Mouse (Mus musculus) heart, embryonic 12.5 days (tissue): ENCODE data around the gene Maml3. TPM values are rescaled to one million over a fixed set of nuclear protein-coding genes. Genes with fewer than 3 reads are reported as not detected.

Experiments
- ATAC-seq: fragments of 200-750 bp; cut with Nextera tagmentation; 2 replicates; pipeline ENCODE4 v1.8.0; 2017; ENCODE audit warnings: moderate TSS enrichment, moderate library complexity; ENCODE audit not compliant: insufficient number of reproducible peaks, low FRiP score
- H3K27ac ChIP-seq: fragments of 300-500 bp; sonication (generic); 2 replicates; pipeline ENCODE4 v1.5.1; 2016; ENCODE audit warnings: mild to moderate bottlenecking, moderate library complexity; ENCODE audit not compliant: poor library complexity, severe bottlenecking
- H3K27me3 ChIP-seq: fragments of 300-500 bp; sonication (generic); replicated peaks from 2 replicates; pipeline ENCODE4 v1.6.1; 2016; ENCODE audit warnings: mild to moderate bottlenecking, moderate library complexity
- H3K36me3 ChIP-seq: fragments of 300-500 bp; sonication (generic); 2 replicates; pipeline ENCODE4 v1.6.1; 2016; ENCODE audit warnings: mild to moderate bottlenecking, moderate library complexity
- H3K4me1 ChIP-seq: fragments of 300-500 bp; sonication (generic); replicated peaks from 2 replicates; pipeline ENCODE4 v1.6.1; 2016; ENCODE audit warnings: mild to moderate bottlenecking
- H3K4me2 ChIP-seq: fragments of 300-500 bp; sonication (generic); 2 replicates; pipeline ENCODE4 v1.6.1; 2016; ENCODE audit warnings: mild to moderate bottlenecking, moderate library complexity
- H3K4me3 ChIP-seq: fragments of 300-500 bp; sonication (generic); 2 replicates; pipeline ENCODE4 v1.5.1; 2016; ENCODE audit warnings: mild to moderate bottlenecking
- H3K9ac ChIP-seq: fragments of 300-500 bp; sonication (generic); 2 replicates; pipeline ENCODE4 v1.6.1; 2016; ENCODE audit warnings: mild to moderate bottlenecking, moderate library complexity
- H3K9me3 ChIP-seq: fragments of 300-500 bp; sonication (generic); replicated peaks from 2 replicates; pipeline ENCODE4 v1.6.1; 2016; ENCODE audit warnings: mild to moderate bottlenecking, moderate library complexity
- WGBS: fragments of 180-500 bp; shearing (Covaris S2); methylation state at CpG from one replicate; pipeline ENCODE4 v1.1.7; 2016; 5-methylcytosine and 5-hydroxymethylcytosine counted together
- polyA plus RNA-seq: library from polyadenylated mRNA; unstranded; fragments of >200 nt; fragmentation: Nextera tagmentation; extraction: Ambion mirVana; gene quantifications from 2 replicates; pipeline ENCODE4 v1.2.1, GENCODE M21; 2016

Maml3 gene
- polyA plus RNA-seq, 1 experiment from 2014 or later, result 2.6 TPM

DNA sequence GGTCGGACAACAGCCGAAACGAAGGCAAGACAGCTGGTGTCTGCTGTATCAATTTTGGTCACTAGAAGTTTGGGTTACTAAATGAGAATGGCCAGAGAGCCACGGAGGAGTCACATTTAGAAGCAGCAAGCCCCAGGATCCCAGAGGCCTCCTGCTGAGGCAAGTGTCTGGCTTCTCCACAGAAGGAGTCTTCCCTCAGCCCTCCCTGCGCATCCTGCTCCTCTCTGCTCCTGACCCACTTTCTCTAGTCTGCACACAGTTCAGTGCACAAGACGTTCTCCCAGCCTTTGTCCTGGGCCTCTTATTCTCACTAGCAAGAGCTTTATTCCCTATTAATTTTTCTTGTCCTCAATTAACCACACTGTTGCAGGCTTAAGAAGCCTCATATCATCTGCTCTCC lies 135.4 kb downstream of the Maml3 start:
- no peaks in the 10 kb centered on the region for H3K36me3 ChIP-seq
- no peak overlapping the region for H3K27ac ChIP-seq
- H3K9ac ChIP-seq, result no peak overlapping the region
- H3K27me3 ChIP-seq, result no peaks in the 10 kb centered on the region
- WGBS, result 75% methylated on average over 6 of the region's 6 CpGs
- no peak overlapping the region for H3K4me2 ChIP-seq
- no peak for ATAC-seq
- H3K4me3 ChIP-seq, result no peak overlapping the region
- H3K4me1 ChIP-seq, result peaks cover 22% of the 10 kb centered on the region
- no peaks in the 10 kb centered on the region for H3K9me3 ChIP-seq

DNA sequence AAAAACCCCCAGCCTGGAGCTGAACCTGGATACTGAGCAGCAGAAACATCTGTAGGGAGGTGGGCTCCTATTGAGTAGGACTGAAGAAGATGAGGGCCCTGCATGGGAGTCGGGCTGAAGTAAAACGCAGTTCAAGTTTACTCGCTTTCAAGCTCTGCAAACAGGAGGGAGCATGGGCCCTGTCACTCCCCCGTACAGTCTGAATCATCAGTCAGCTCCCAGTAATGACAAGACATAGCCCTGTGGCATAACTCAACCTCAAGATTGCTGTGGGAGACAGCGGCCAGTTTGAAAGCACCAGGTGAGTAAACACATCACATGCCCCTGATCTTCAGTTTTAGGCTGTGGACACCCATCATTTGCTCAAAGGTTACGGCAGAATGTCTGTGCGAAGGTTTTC lies 139.0 kb downstream of the Maml3 start:
- no peak for ATAC-seq
- Histone ChIP-seq H3K9ac (no peak overlapping the region), H3K27me3 (no peaks in the 10 kb centered on the region), H3K27ac (no peak overlapping the region), H3K36me3 (no peaks in the 10 kb centered on the region), H3K4me2 (no peak overlapping the region), H3K4me1 (peaks cover 34% of the 10 kb centered on the region), H3K4me3 (no peak overlapping the region), H3K9me3 (no peaks in the 10 kb centered on the region)
- 57% methylated on average over 7 of the region's 7 CpGs for WGBS

DNA sequence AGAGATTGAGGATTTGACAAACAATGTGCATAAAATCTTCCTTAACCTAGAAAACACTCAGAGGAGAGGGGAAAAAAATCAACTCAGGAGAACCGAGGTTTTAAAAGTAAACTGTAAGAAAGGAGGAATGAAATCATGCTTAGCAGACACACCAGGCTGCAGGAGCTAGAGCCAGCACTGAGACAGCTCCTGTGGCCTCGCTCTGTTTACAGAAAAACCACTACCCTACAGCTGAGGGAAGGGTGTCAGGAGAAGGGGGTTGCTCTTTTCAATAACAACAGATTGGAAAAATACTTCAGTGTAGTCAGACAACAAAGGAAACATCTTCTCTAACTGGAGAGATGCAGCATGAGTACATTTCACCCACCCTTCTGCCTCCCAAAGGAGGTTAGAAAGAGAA lies 139.4 kb downstream of the Maml3 start:
- Histone ChIP-seq H3K4me2 (no peak overlapping the region), H3K4me3 (no peak overlapping the region), H3K4me1 (peaks cover 34% of the 10 kb centered on the region), H3K27me3 (no peaks in the 10 kb centered on the region), H3K27ac (no peak overlapping the region), H3K9ac (no peak overlapping the region), H3K36me3 (no peaks in the 10 kb centered on the region), H3K9me3 (no peaks in the 10 kb centered on the region)
- no peak for ATAC-seq
- WGBS, result 31% methylated on average over 2 of the region's 2 CpGs

DNA sequence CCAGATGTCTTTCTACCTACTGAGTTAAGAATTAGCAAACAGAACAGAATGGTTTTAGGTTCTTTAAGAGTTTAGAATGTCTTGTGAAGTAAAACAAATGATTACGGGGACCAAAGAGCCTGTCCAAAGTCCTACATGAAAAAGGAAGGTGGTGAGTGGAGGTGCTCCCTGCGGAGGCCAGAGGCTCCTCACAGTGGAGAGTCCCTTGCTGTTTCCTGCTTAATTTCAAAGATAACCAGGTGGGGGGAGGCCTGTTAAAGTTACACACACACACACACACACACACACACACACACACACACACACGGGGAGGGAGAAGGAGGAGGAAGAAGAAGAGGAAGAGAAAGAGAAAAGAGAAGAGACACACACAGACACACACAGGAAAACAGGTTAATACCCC lies 139.9 kb downstream of the Maml3 start:
- H3K4me3 ChIP-seq, result no peak overlapping the region
- no peaks in the 10 kb centered on the region for H3K36me3 ChIP-seq
- H3K4me1 ChIP-seq, result peaks cover 34% of the 10 kb centered on the region
- 17% methylated on average over 3 of the region's 3 CpGs for WGBS
- no peaks in the 10 kb centered on the region for H3K27me3 ChIP-seq
- H3K4me2 ChIP-seq, result no peak overlapping the region
- H3K9ac ChIP-seq, result no peak overlapping the region
- H3K9me3 ChIP-seq, result no peaks in the 10 kb centered on the region
- peak overlapping the region; percentile 48; the same call in 1 of the 2 replicates for H3K27ac ChIP-seq
- no peak for ATAC-seq

DNA sequence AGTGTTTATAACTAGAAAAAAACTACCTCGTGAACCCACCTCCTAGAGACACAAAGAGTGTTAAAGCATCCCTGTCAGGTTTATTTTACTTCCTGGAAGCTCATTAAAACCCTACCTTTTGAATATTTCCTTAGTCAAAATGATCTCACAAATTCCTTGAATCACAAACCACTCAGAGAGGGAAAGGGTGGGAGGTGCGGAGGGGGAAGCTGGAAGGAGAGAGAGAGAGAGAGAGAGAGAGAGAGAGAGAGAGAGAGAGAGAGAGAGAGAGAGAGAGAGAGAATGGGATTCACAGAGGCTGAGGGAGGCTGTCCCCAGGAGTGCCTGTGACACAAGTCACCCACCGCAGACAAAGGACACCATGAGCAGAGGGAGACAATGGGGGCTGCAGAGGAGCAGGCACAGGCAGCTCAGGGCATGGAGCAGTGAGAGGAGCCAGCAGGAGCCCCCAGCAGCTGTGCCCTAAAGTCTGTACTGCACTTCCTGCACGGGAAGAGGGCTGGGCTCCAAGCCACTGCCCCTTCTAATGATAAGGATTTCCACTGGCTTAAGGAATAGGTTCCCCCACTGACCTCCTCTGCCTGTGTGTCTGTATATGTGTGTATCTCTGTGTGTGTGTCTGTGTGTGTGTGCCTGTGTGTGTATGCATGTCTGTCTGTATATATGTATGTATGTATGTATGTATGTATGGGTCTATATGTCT lies 140.8 kb downstream of the Maml3 start:
- Histone ChIP-seq H3K27me3 (no peaks in the 10 kb centered on the region), H3K9ac (0 out of 2 replicates have a peak overlapping the region, but pooled peaks have one; percentile 15), H3K36me3 (no peaks in the 10 kb centered on the region), H3K9me3 (no peaks in the 10 kb centered on the region), H3K4me2 (peak overlapping the region; percentile 31; the same call in 1 of the 2 replicates), H3K4me1 (peaks cover 34% of the 10 kb centered on the region), H3K27ac (peak overlapping the region; percentile 20; the same call in 1 of the 2 replicates), H3K4me3 (no peak overlapping the region)
- peak; percentile 80 for ATAC-seq
- 20% methylated on average over 4 of the region's 4 CpGs for WGBS

DNA sequence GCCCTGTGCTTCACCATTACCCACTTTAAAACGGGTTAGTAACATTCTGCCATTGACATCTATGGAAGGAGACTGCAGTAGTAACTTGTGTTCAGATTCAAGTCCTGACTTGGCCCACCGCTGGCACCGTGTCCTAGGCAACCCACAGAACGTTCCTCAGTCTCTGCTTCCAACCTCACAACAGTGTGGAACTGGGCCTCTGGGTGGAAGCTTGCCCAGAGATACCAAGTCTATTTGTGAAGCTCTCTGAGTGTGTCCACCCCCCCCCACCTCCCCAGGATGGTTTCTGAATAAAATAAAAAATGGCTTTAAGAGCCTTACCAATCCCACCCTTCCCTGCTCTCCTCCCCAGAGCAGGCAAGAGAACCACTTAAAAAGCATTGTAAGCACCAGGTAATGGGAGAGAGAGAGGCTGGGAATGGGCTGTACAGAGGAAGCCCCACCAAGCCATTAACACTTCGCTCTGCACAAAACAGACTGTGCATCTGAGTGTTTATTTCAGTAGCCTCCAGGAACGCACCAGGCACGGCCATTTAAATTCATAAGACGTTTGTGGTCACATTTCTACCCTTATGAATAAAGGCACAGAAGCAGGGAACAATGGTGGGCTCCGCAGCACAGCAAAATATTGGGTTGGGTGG lies 141.6 kb downstream of the Maml3 start:
- Histone ChIP-seq H3K27ac (no peak overlapping the region), H3K4me1 (peaks cover 34% of the 10 kb centered on the region), H3K4me2 (no peak overlapping the region), H3K4me3 (no peak overlapping the region), H3K27me3 (no peaks in the 10 kb centered on the region), H3K36me3 (no peaks in the 10 kb centered on the region), H3K9me3 (no peaks in the 10 kb centered on the region), H3K9ac (no peak overlapping the region)
- no peak for ATAC-seq
- WGBS, result 78% methylated on average over 9 of the region's 9 CpGs

DNA sequence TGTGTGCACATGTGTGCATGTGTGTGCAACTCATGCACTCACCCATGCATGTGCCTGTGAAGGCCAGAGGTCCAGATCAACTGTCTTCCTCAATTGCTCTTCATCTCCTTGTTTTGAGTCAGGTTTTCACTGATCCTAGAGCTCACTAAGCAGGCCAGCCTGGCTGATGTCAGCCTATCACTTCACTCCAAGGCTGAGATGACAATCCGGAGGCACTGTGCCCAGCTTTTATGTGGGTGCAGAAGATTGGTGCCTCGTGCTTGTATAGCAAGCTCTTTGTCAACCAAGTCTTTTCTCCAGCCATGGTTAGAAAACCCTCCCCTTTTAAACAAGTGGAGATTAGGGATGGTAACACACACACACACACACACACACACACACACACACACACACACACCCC lies 146.1 kb downstream of the Maml3 start:
- H3K9ac ChIP-seq, result no peak overlapping the region
- 70% methylated on average over 2 of the region's 2 CpGs for WGBS
- ATAC-seq, result no peak
- H3K4me2 ChIP-seq, result no peak overlapping the region
- H3K36me3 ChIP-seq, result no peaks in the 10 kb centered on the region
- H3K4me3 ChIP-seq, result no peak overlapping the region
- H3K27me3 ChIP-seq, result no peaks in the 10 kb centered on the region
- H3K27ac ChIP-seq, result no peak overlapping the region
- H3K4me1 ChIP-seq, result peaks cover 14% of the 10 kb centered on the region
- no peaks in the 10 kb centered on the region for H3K9me3 ChIP-seq

DNA sequence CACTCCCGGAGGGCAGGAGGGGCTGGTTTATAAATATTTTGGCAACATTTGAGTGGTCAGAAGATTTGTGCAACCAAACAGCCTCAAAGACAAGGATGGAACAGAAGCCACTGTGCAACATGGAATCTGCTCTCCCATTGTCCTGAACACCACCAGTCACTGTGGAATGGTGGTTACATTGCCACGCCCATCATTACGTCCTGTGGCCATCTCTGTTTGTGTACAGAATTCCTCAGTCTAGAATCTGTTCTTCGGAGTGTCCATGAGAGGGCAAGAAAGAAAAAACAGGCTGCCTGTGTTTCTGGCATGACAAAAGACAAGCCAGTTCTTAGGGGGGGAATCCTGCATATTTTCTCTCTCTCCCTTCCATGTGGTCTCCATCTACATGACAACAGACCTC lies 150.4 kb downstream of the Maml3 start:
- 75% methylated on average over 4 of the region's 4 CpGs for WGBS
- ATAC-seq, result no peak
- no peaks in the 10 kb centered on the region for H3K27me3 ChIP-seq

DNA sequence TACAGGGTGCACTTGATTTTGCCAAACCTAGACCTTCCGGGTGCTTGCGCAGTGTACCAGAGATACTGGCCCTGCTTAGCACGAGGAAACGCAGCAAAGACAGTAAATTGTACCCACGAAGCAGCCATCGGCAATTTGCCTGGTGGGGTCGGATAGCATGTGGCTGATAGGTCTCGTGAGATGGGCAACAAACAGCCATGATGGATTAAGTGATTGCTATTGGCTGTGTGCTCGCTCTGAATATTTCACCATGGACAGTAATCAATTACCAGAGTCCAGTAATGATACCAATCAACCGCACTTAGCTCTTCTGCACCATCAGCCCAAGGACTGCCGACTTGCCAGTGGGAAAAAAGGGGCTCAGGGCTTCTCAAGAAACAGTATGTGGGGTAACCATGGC lies 150.9 kb downstream of the Maml3 start:
- H3K36me3 ChIP-seq, result no peaks in the 10 kb centered on the region
- no peak overlapping the region for H3K9ac ChIP-seq
- no peak for ATAC-seq
- H3K9me3 ChIP-seq, result no peaks in the 10 kb centered on the region
- H3K27ac ChIP-seq, result no peak overlapping the region
- H3K4me1 ChIP-seq, result peaks cover 9% of the 10 kb centered on the region
- H3K4me3 ChIP-seq, result no peak overlapping the region
- 91% methylated on average over 11 of the region's 11 CpGs for WGBS
- H3K27me3 ChIP-seq, result no peaks in the 10 kb centered on the region
- no peak overlapping the region for H3K4me2 ChIP-seq

More for the DNA sequence above, 150.4 kb downstream of the Maml3 start:
- H3K27ac ChIP-seq, result no peak overlapping the region
- no peaks in the 10 kb centered on the region for H3K36me3 ChIP-seq
- H3K4me2 ChIP-seq, result no peak overlapping the region
- H3K9me3 ChIP-seq, result no peaks in the 10 kb centered on the region
- no peak overlapping the region for H3K9ac ChIP-seq
- H3K4me1 ChIP-seq, result peaks cover 9% of the 10 kb centered on the region
- H3K4me3 ChIP-seq, result no peak overlapping the region

DNA sequence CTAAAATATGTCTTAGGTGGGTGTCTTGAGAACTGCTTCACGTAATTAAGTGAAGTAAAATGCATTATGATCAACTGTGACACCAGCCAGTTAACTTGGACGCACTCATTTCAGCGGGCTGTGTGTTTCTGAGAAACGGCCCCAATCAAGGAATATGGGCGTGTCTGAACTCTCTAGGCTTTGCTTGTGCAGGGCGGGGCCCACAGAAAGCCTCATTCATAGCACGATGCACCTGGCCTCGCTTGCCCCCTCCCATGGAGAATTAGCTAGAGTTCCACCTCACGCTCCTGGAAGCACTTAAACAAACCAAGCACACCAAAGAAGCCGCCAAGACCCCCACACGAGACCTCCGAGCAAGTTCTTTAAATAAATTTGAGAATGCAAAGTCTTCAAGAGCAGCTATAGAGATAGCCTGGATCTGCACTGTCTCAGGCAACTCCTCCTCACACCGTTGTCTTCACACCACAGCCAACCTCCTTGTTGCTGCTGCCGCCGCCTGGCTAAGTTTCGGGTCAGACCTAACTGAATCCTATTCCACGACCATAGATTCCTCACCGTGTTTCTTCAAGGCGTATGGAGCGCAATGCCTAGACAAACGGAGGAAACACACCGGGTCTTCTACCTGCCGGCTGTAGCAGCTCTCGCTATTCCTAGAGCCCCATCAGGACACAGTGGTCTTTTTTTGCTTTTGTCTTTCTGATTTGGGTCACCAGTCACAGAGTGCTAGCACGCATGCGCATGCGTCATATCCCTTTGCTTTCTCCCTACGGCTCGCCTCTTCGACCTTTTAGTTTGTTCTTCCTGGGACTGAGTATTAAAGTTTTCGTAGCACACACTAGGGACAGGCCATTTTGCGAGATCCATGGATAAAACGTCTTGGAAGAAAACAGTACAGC lies 151.9 kb downstream of the Maml3 start:
- H3K4me2 ChIP-seq, result peak overlapping the region; percentile 45
- WGBS, result 58% methylated on average over 33 of the region's 33 CpGs
- no peak overlapping the region for H3K9ac ChIP-seq
- H3K27me3 ChIP-seq, result no peaks in the 10 kb centered on the region
- no peak overlapping the region for H3K27ac ChIP-seq
- no peaks in the 10 kb centered on the region for H3K36me3 ChIP-seq
- no peaks in the 10 kb centered on the region for H3K9me3 ChIP-seq
- ATAC-seq, result no peak
- no peak overlapping the region; the same call in 1 of the 2 replicates for H3K4me3 ChIP-seq
- H3K4me1 ChIP-seq, result peaks cover 9% of the 10 kb centered on the region

DNA sequence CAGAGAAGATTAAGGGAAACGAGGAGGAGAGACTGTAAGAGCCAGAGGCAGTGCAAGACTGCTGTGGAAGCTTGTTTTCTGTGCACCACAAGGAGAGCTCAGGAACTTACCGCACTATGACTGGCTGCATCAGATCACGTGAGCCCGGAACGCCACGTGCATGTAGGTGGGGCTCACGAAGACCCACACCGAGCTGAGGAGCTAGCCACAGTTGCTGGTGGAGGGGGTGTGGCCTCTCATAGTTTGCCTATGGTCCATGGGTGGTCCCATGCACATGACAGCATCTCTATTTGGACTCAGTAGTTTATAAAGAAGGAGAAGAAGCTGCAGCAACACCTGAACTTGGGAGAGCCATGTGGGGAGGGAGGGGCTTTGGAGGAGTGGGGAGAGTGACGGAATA lies 152.6 kb downstream of the Maml3 start:
- no peak overlapping the region for H3K27ac ChIP-seq
- H3K9me3 ChIP-seq, result no peaks in the 10 kb centered on the region
- H3K36me3 ChIP-seq, result no peaks in the 10 kb centered on the region
- peaks cover 14% of the 10 kb centered on the region for H3K4me1 ChIP-seq
- H3K4me2 ChIP-seq, result no peak overlapping the region
- ATAC-seq, result no peak
- no peak overlapping the region for H3K9ac ChIP-seq
- H3K4me3 ChIP-seq, result no peak overlapping the region
- WGBS, result 74% methylated on average over 9 of the region's 9 CpGs
- no peaks in the 10 kb centered on the region for H3K27me3 ChIP-seq
